Comparison of ENCODE assay signal across 20 mouse cellular contexts in the genomic region with DNA sequence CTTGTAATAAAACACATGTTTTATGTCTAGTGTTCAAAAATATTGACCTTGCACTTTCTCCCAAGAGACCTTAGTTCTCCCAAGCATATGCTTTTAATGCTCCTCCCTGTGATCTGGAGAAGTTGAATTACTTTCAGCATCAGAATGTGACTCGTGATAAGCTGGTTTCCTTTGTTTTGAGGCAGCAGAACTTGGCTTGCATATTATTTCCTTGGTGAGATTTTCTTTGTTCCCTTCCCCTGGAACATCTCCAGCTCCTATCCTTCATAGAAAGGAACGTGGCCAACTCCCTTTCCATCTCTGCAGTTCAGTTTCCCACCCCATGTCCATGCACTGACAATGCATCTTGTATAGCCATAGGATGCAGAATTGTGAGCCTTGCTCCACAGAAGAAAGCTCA.
DNase-seq lines count a peak whose midpoint lies in the region; ATAC-seq and TF ChIP-seq lines count a peak whose summit lies in the region.
"Had no signal": no experiment of that assay in that cellular context is flagged by ENCODE, and none has a peak within 500 bp of the region (broad histone marks: within the 10 kb centered on the region; RNA-seq: fewer than 3 reads in every experiment).

No protein-coding gene starts in this region.

- H3K36me3 ChIP-seq in forebrain, postnatal 0 days (ENCODE audit: insufficient read depth), result no peaks in the 10 kb centered on the region
- H3K36me3 ChIP-seq in forebrain, embryonic 10.5 days (replicated peaks), result no peaks in the 10 kb centered on the region
- no peaks in the 10 kb centered on the region for H3K36me3 ChIP-seq in kidney, embryonic 16.5 days (ENCODE audit: insufficient read depth, low read length)
- H3K36me3 ChIP-seq: forebrain, embryonic 12.5 days; heart, embryonic 15.5 days; hindbrain, embryonic 12.5 days; limb, embryonic 12.5 days had no signal

- H3K9me3 ChIP-seq in forebrain, postnatal 0 days (ENCODE audit: low read length), result no peaks in the 10 kb centered on the region
- no peaks in the 10 kb centered on the region for H3K9me3 ChIP-seq in forebrain, embryonic 10.5 days
- no peaks in the 10 kb centered on the region for H3K9me3 ChIP-seq in kidney, embryonic 16.5 days (ENCODE audit: low read length)
- H3K9me3 ChIP-seq: forebrain, embryonic 12.5 days; heart, embryonic 15.5 days; hindbrain, embryonic 12.5 days; limb, embryonic 12.5 days had no signal

- no peak for TF ChIP-seq CTCF in forebrain, postnatal 0 days (IDR thresholded peaks at IDR 0.05; ENCODE audit: low read depth)

- ATAC-seq in forebrain, postnatal 0 days, result no peak
- no peak for ATAC-seq in kidney, embryonic 16.5 days (ENCODE audit: low FRiP score, low TSS enrichment)

- H3K4me3 ChIP-seq in forebrain, postnatal 0 days (ENCODE audit: low read depth, low read length), result no peak overlapping the region
- H3K4me3 ChIP-seq in forebrain, embryonic 10.5 days, result no peak overlapping the region
- no peak overlapping the region for H3K4me3 ChIP-seq in kidney, embryonic 16.5 days (ENCODE audit: low read length)
- H3K4me3 ChIP-seq: forebrain, embryonic 12.5 days; heart, embryonic 15.5 days; hindbrain, embryonic 12.5 days; limb, embryonic 12.5 days; myocyte had no signal

- DNase-seq in forebrain, postnatal 0 days, result peak; percentile 7
- no peak for DNase-seq in forebrain, embryonic 10.5 days (ENCODE audit: extremely low spot score, low spot score)
- no peak for DNase-seq in kidney, postnatal 25 days
- peak; percentile 2 for DNase-seq in lung, postnatal 25 days (ENCODE audit: low spot score)
- DNase-seq in lung, adult 18-20 months, result no peak
- no peak for DNase-seq in frontal cortex, adult 2 months (ENCODE audit: extremely low spot score in 1 of 2, low spot score in 1 of 2)
- DNase-seq: adrenal gland, postnatal 25 days; cerebellum, adult 11-12 months; cerebellum, postnatal 14 days; gastrocnemius, postnatal 25 days; kidney, adult 8-10 months; midbrain, embryonic 14.5 days; thymus, postnatal 25 days had no signal

- no peaks in the 10 kb centered on the region for H3K27me3 ChIP-seq in forebrain, postnatal 0 days (ENCODE audit: insufficient read depth, low read length)
- no peaks in the 10 kb centered on the region for H3K27me3 ChIP-seq in forebrain, embryonic 10.5 days (ENCODE audit: poor library complexity, severe bottlenecking)
- H3K27me3 ChIP-seq in kidney, embryonic 16.5 days (ENCODE audit: insufficient read depth, low read length), result no peaks in the 10 kb centered on the region
- H3K27me3 ChIP-seq: CH12.LX; forebrain, embryonic 12.5 days; heart, embryonic 15.5 days; hindbrain, embryonic 12.5 days; limb, embryonic 12.5 days had no signal

- H3K9ac ChIP-seq in forebrain, postnatal 0 days, result no peak overlapping the region
- H3K9ac ChIP-seq in kidney, embryonic 16.5 days (replicated peaks; ENCODE audit: low read length), result no peak overlapping the region
- H3K9ac ChIP-seq: forebrain, embryonic 12.5 days; heart, embryonic 15.5 days; hindbrain, embryonic 12.5 days; limb, embryonic 12.5 days had no signal

- WGBS in forebrain, postnatal 0 days, result 15% methylated on average over 2 of the region's 2 CpGs
- WGBS in forebrain, embryonic 10.5 days, result 77% methylated on average over 2 of the region's 2 CpGs
- WGBS in kidney, embryonic 16.5 days, result 38% methylated on average over 2 of the region's 2 CpGs

- H3K27ac ChIP-seq in forebrain, postnatal 0 days (ENCODE audit: low read depth, low read length), result no peak overlapping the region
- no peak overlapping the region for H3K27ac ChIP-seq in forebrain, embryonic 10.5 days
- H3K27ac ChIP-seq in kidney, embryonic 16.5 days (ENCODE audit: low read length), result peak overlapping the region; percentile 18; the same call in 1 of the 2 replicates
- H3K27ac ChIP-seq: forebrain, embryonic 12.5 days; heart, embryonic 15.5 days; hindbrain, embryonic 12.5 days; limb, embryonic 12.5 days had no signal

- H3K4me2 ChIP-seq in forebrain, postnatal 0 days (ENCODE audit: low read depth), result no peak overlapping the region
- no peak overlapping the region for H3K4me2 ChIP-seq in kidney, embryonic 16.5 days (replicated peaks; ENCODE audit: low read depth, low read length)
- H3K4me2 ChIP-seq: forebrain, embryonic 12.5 days; heart, embryonic 15.5 days; hindbrain, embryonic 12.5 days; limb, embryonic 12.5 days had no signal

- H3K4me1 ChIP-seq in forebrain, postnatal 0 days (ENCODE audit: insufficient read depth), result no peaks in the 10 kb centered on the region
- no peaks in the 10 kb centered on the region; the same call in 1 of the 2 replicates for H3K4me1 ChIP-seq in forebrain, embryonic 10.5 days
- 0 out of 2 replicates have a peak, but pooled peaks cover 3% of the 10 kb centered on the region for H3K4me1 ChIP-seq in kidney, embryonic 16.5 days (ENCODE audit: insufficient read depth, low read length)
- H3K4me1 ChIP-seq: forebrain, embryonic 12.5 days; heart, embryonic 15.5 days; hindbrain, embryonic 12.5 days; limb, embryonic 12.5 days had no signal

Comparison
In these comparisons a context has a peak if more than half of its experiments do, and no peak if none do; other contexts are left out.
1. DNase-seq: peak in forebrain, postnatal 0 days (single experiment) and lung, postnatal 25 days (single experiment); none in forebrain, embryonic 10.5 days (single experiment), kidney, postnatal 25 days (0 of 2), lung, adult 18-20 months (0 of 2) and frontal cortex, adult 2 months (0 of 2).